Mouse (Mus musculus): ENCODE data around the gene Ifrd2. TPM values are rescaled to one million over a fixed set of nuclear protein-coding genes. Genes with fewer than 3 reads are reported as not detected.

Gene Ifrd2
- total RNA-seq, 1 experiment, result 66.6 TPM

- in situ Hi-C loops (cut with MboI; ENCODE audit: low sequenced_read_pairs in 2 of 2, unreplicated experiment in 2 of 2), result no loop called here
- TF ChIP-seq ZC3H11A (IDR thresholded peaks at IDR 0.05; ENCODE audit: borderline replicate concordance, low read depth, low read length), result no peak
- TF ChIP-seq MAFK (IDR thresholded peaks at IDR 0.05; ENCODE audit: insufficient read depth, low read depth, low read length), result no peak
- TF ChIP-seq CHD2 (IDR thresholded peaks at IDR 0.05; ENCODE audit: low read depth, low read length), result no peak
- TF ChIP-seq HCFC1 (IDR thresholded peaks at IDR 0.05; ENCODE audit: borderline replicate concordance, insufficient read depth, low read length), result no peak
- no peak for TF ChIP-seq ZNF384 (IDR thresholded peaks at IDR 0.05; ENCODE audit: low read depth, low read length)
- H3K27ac ChIP-seq (ENCODE audit: insufficient read depth, low read depth, low read length, poor library complexity, severe bottlenecking), result no peak overlapping the region
- no peaks in the 10 kb centered on the region for H3K36me3 ChIP-seq (ENCODE audit: control insufficient read depth, insufficient read depth, low read length, poor library complexity, severe bottlenecking)
- H3K4me3 ChIP-seq (ENCODE audit: insufficient read depth in 1 of 2, low read depth in 1 of 2, low read length in 2 of 2, poor library complexity in 1 of 2, severe bottlenecking in 1 of 2), result no peak overlapping the region
- H3K9ac ChIP-seq (ENCODE audit: insufficient read depth, low read depth, low read length, poor library complexity, severe bottlenecking), result no peak overlapping the region
- no peak for DNase-seq (ENCODE audit: low read depth, low spot score)
- H3K9me3 ChIP-seq (ENCODE audit: control insufficient read depth, insufficient read depth, low read depth, low read length), result no peaks in the 10 kb centered on the region
- peaks cover 6 to 51% of the 10 kb centered on the region in 2 experiments; a peak in 3 of 4 replicates for H3K4me1 ChIP-seq (ENCODE audit: control insufficient read depth in 2 of 2, insufficient read depth in 2 of 2, low read length in 2 of 2, poor library complexity in 1 of 2)
Measured at GRCm38 (mm10) chr9:107607653-107608245, 20.3 kb downstream of the Ifrd2 start.

- DNase-seq (ENCODE audit: low read depth, low spot score), result no peak
- no peak within 1 kb of the TSS for H3K27ac ChIP-seq (ENCODE audit: insufficient read depth, low read depth, low read length, poor library complexity, severe bottlenecking)
- peaks cover 6 to 51% of the 10 kb centered on the region in 2 experiments; a peak in 3 of 4 replicates for H3K4me1 ChIP-seq (ENCODE audit: control insufficient read depth in 2 of 2, insufficient read depth in 2 of 2, low read length in 2 of 2, poor library complexity in 1 of 2)
- no peaks in the 10 kb centered on the region for H3K36me3 ChIP-seq (ENCODE audit: control insufficient read depth, insufficient read depth, low read length, poor library complexity, severe bottlenecking)
- H3K9me3 ChIP-seq (ENCODE audit: control insufficient read depth, insufficient read depth, low read depth, low read length), result no peaks in the 10 kb centered on the region
- in situ Hi-C loops (cut with MboI; ENCODE audit: low sequenced_read_pairs in 2 of 2, unreplicated experiment in 2 of 2), result no loop called here
- TF ChIP-seq ZC3H11A (IDR thresholded peaks at IDR 0.05; ENCODE audit: borderline replicate concordance, low read depth, low read length) (no peak), MAFK (IDR thresholded peaks at IDR 0.05; ENCODE audit: insufficient read depth, low read depth, low read length) (no peak), CHD2 (IDR thresholded peaks at IDR 0.05; ENCODE audit: low read depth, low read length) (no peak), ZNF384 (IDR thresholded peaks at IDR 0.05; ENCODE audit: low read depth, low read length) (no peak), HCFC1 (IDR thresholded peaks at IDR 0.05; ENCODE audit: borderline replicate concordance, insufficient read depth, low read length) (no peak)
- no peak within 1 kb of the TSS for H3K4me3 ChIP-seq (ENCODE audit: insufficient read depth in 1 of 2, low read depth in 1 of 2, low read length in 2 of 2, poor library complexity in 1 of 2, severe bottlenecking in 1 of 2)
- H3K9ac ChIP-seq (ENCODE audit: insufficient read depth, low read depth, low read length, poor library complexity, severe bottlenecking), result no peak within 1 kb of the TSS
Measured at GRCm38 (mm10) chr9:107608741-107609432, 21.4 kb downstream of the Ifrd2 start, which contains the start of gene Sema3b. Gene Sema3b, minus strand, starts transcription at chr9:107609229.

GRCm38 (mm10) chr9:107609433-107609830, 22.0 kb downstream of the Ifrd2 start:
- Histone ChIP-seq H3K9me3 (ENCODE audit: control insufficient read depth, insufficient read depth, low read depth, low read length) (no peaks in the 10 kb centered on the region), H3K4me1 (ENCODE audit: control insufficient read depth in 2 of 2, insufficient read depth in 2 of 2, low read length in 2 of 2, poor library complexity in 1 of 2) (peaks cover 6 to 48% of the 10 kb centered on the region in 2 experiments; a peak in 3 of 4 replicates), H3K36me3 (ENCODE audit: control insufficient read depth, insufficient read depth, low read length, poor library complexity, severe bottlenecking) (no peaks in the 10 kb centered on the region), H3K9ac (ENCODE audit: insufficient read depth, low read depth, low read length, poor library complexity, severe bottlenecking) (no peak overlapping the region), H3K27ac (ENCODE audit: insufficient read depth, low read depth, low read length, poor library complexity, severe bottlenecking) (no peak overlapping the region), H3K4me3 (ENCODE audit: insufficient read depth in 1 of 2, low read depth in 1 of 2, low read length in 2 of 2, poor library complexity in 1 of 2, severe bottlenecking in 1 of 2) (no peak overlapping the region)
- TF ChIP-seq MAFK (IDR thresholded peaks at IDR 0.05; ENCODE audit: insufficient read depth, low read depth, low read length) (no peak), CHD2 (IDR thresholded peaks at IDR 0.05; ENCODE audit: low read depth, low read length) (no peak), ZNF384 (IDR thresholded peaks at IDR 0.05; ENCODE audit: low read depth, low read length) (no peak), HCFC1 (IDR thresholded peaks at IDR 0.05; ENCODE audit: borderline replicate concordance, insufficient read depth, low read length) (no peak), ZC3H11A (IDR thresholded peaks at IDR 0.05; ENCODE audit: borderline replicate concordance, low read depth, low read length) (no peak)
- no peak for DNase-seq (ENCODE audit: low read depth, low spot score)
- in situ Hi-C loops (cut with MboI; ENCODE audit: low sequenced_read_pairs in 2 of 2, unreplicated experiment in 2 of 2), result no loop called here

GRCm38 (mm10) chr9:107611456-107612190, 24.2 kb downstream of the Ifrd2 start:
- TF ChIP-seq ZNF384 (IDR thresholded peaks at IDR 0.05; ENCODE audit: low read depth, low read length) (no peak), CHD2 (IDR thresholded peaks at IDR 0.05; ENCODE audit: low read depth, low read length) (no peak), HCFC1 (IDR thresholded peaks at IDR 0.05; ENCODE audit: borderline replicate concordance, insufficient read depth, low read length) (no peak), ZC3H11A (IDR thresholded peaks at IDR 0.05; ENCODE audit: borderline replicate concordance, low read depth, low read length) (no peak), MAFK (IDR thresholded peaks at IDR 0.05; ENCODE audit: insufficient read depth, low read depth, low read length) (no peak)
- in situ Hi-C loops (cut with MboI; ENCODE audit: low sequenced_read_pairs in 2 of 2, unreplicated experiment in 2 of 2), result no loop called here
- Histone ChIP-seq H3K36me3 (ENCODE audit: control insufficient read depth, insufficient read depth, low read length, poor library complexity, severe bottlenecking) (peaks cover 21% of the 10 kb centered on the region), H3K4me1 (ENCODE audit: control insufficient read depth in 2 of 2, insufficient read depth in 2 of 2, low read length in 2 of 2, poor library complexity in 1 of 2) (peaks cover 4 to 38% of the 10 kb centered on the region in 2 experiments; a peak in 3 of 4 replicates), H3K9ac (ENCODE audit: insufficient read depth, low read depth, low read length, poor library complexity, severe bottlenecking) (0 out of 2 replicates have a peak overlapping the region, but pooled peaks have one; percentile 65), H3K4me3 (ENCODE audit: insufficient read depth in 1 of 2, low read depth in 1 of 2, low read length in 2 of 2, poor library complexity in 1 of 2, severe bottlenecking in 1 of 2) (peak overlapping the region; percentile 51 to 59; a peak in 2 of 4 replicates), H3K9me3 (ENCODE audit: control insufficient read depth, insufficient read depth, low read depth, low read length) (no peaks in the 10 kb centered on the region), H3K27ac (ENCODE audit: insufficient read depth, low read depth, low read length, poor library complexity, severe bottlenecking) (no peak overlapping the region)
- no peak for DNase-seq (ENCODE audit: low read depth, low spot score)

All from ES-E14 (cell line).